Mouse (Mus musculus): ENCODE results near the gene Kat5.

Kat5 gene

GRCm38 (mm10) chr19:5629907-5630306, 19.9 kb upstream of the Kat5 start:
- DNase-seq (ENCODE audit: low spot score in 2 of 2): no peak

DNA sequence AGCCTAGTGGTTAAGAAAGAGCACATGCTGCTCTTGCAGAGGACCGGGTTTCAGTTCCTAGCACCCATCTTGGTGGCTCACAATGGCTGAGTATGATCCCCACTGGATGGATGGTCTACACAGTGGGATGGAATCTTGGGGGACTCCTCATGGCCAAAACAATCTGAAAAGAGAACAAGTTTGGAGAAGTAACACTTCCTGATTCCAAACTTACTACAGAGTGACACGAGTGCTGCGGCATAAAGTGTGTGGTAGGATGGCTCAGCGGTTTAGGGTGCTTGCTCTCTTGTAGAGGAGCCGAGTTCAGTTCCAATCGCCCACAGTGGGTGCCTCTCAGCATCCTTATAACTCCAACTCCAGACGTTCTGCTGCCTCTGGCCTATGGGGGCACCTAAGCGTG, 15.3 kb upstream of the Kat5 start:
- no peak for DNase-seq (ENCODE audit: low spot score in 2 of 2)

GRCm38 (mm10) chr19:5621884-5622283, 11.8 kb upstream of the Kat5 start:
- DNase-seq (ENCODE audit: low spot score in 2 of 2): no peak

GRCm38 (mm10) chr19:5620007-5620406, 10.0 kb upstream of the Kat5 start:
- DNase-seq (ENCODE audit: low spot score in 2 of 2): no peak

DNA sequence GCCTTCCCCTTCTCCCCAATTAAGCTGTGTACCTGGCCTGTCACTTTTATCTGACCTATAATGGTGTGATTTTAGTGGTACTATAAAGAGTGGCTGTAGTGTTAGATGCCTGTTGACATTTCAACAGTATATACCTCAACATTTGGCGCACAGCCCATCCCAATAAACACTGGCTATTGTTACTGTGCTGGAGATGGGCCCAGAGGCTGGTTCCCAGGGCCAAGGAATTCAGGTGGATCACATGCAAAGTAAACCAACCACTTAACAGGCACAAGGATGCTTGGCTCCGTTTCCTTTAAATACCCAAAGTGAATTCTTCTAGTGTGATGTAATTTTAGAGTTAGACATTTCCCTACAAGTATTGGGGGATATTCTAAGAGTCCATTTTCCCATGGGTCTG, 4.9 kb upstream of the Kat5 start:
- no peak for DNase-seq (ENCODE audit: low spot score in 2 of 2)

GRCm38 (mm10) chr19:5612762-5613411, 2.9 kb upstream of the Kat5 start:
- no peak for DNase-seq (ENCODE audit: low spot score in 2 of 2)

DNA sequence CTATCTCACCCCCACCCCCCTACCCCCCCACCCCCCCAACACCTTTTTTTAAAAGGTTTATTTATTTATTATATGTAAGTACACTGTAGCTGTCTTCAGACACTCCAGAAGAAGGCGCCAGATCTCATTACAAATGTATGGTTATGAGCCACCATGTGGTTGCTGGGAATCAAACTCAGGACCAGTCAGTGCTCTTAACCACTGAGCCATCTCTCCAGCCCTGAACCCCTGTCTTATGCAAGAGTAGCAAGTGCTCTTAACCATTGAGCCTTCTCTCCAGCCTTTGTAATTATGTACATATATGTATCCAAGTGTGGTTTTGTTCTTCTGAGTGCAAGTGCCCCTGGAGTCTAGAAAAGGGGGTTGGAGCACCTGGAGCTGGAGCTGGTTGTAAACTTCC, 1.9 kb upstream of the Kat5 start:
- no peak for DNase-seq (ENCODE audit: low spot score in 2 of 2)

- DNase-seq (ENCODE audit: low spot score in 2 of 2): no peak
These were observed 878 bp downstream of the Kat5 start for GRCm38 (mm10) chr19:5609171-5609546.

DNA sequence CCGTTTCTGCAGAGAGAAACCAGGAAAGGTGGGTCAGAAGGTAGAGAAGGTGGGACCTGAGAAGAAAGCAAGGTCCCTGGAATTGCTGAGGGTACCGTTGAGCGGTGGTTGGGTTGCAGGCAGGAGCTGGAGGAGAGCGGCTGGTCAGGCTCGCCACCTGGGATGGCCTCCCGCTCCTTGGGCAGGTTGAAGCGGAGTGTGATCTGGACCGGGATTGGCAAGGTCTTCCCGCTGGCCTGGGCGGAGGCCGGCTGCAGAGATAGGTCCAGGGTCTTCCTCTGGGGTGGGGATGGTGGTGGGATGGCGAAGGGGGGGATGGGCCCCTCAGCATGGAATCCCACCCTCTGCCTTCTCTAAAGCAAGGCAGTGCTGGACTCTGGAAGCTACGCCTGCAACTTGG, 1.3 kb downstream of the Kat5 start:
- DNase-seq (ENCODE audit: low spot score in 2 of 2): no peak

DNA sequence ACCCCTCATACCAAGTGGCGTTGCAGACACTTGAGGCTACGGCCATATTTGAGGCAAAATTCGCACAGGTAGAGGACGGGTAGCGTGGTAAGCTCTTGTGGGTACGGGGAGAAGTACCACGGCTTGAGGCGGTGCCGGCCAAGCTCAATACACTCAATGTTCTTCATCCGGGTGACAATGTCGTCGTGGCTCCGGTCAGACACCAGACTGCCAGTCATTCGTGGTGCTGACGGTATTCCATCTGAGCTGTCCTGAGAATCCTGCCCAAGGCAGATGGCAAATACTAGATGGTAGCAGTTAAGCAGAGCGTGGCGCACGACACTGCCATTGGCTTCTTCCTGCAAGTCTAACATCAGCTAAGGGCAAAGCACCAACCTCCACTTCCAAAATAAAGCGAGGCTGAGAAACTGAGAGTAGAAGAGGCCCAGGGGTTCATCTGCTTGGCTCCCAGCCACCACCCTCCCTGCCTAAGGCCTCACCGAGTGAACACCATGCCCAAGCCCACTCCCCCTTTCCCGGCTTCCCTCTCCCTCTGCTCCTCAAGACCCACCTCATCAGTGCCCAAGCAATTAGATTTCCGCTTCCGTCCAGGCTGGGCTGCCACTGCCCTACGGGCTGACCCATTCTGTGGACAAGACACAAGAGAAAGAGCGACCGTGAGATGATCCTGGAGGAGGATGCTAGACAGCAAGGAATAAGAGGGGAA, 2.2 kb downstream of the Kat5 start:
- no peak for DNase-seq (ENCODE audit: low spot score in 2 of 2)

- DNase-seq (ENCODE audit: low spot score in 2 of 2): no peak
These were observed 3.8 kb downstream of the Kat5 start for GRCm38 (mm10) chr19:5606196-5606595.

- no peak for DNase-seq (ENCODE audit: low spot score in 2 of 2)
These were observed 4.9 kb downstream of the Kat5 start for GRCm38 (mm10) chr19:5605126-5605525.

- no peak for DNase-seq (ENCODE audit: low spot score in 2 of 2)
These were observed 6.4 kb downstream of the Kat5 start for GRCm38 (mm10) chr19:5603664-5604063.

- DNase-seq (ENCODE audit: low spot score in 2 of 2): peak; percentile 44 to 66
These were observed 8.1 kb downstream of the Kat5 start, which contains the start of gene Rnaseh2c for GRCm38 (mm10) chr19:5601752-5602541. Gene Rnaseh2c, plus strand, starts transcription at chr19:5601873.

GRCm38 (mm10) chr19:5599224-5599623, 10.8 kb downstream of the Kat5 start:
- DNase-seq (ENCODE audit: low spot score in 2 of 2): no peak

DNA sequence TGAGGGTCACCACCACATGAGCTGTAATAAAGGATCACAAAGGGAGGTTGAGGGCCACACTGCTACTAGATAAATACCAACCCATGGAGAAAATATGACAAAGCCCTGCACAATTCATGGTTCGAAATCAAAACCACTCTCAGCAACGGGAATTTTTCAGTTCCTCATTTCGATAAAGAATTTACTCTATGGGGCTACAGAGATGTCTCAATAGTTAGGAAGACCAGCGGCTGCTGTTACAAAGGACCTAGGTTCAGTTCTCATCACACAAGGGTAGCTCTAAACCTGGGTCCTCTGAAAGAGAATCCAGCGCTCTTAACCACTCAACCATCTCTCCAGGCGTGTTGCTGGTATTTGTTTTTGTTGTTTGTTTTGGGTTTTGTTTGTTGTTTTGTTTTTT, 18.1 kb downstream of the Kat5 start:
- no peak for DNase-seq (ENCODE audit: low spot score in 2 of 2)

DNA sequence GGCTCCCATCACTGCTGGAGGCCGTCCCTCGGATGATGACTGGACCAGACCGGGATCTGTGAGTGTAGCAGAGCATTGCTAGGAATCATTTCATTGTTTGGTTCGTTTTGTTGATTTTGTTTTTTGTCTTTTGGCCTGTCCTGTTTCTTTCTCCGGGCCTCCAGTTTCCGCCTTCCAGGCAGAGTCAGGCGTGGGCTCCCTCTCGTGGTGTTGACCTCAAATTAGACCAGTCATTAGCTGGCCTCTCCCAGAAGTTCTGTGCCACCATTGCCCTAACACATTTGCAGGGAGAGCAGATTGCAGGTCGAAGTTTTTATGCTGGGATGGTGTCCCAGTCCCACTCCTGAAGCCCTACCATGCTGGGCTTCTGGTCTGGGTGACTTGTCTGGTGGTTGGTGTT, 20.9 kb downstream of the Kat5 start:
- DNase-seq (ENCODE audit: low spot score in 2 of 2): no peak

DNA sequence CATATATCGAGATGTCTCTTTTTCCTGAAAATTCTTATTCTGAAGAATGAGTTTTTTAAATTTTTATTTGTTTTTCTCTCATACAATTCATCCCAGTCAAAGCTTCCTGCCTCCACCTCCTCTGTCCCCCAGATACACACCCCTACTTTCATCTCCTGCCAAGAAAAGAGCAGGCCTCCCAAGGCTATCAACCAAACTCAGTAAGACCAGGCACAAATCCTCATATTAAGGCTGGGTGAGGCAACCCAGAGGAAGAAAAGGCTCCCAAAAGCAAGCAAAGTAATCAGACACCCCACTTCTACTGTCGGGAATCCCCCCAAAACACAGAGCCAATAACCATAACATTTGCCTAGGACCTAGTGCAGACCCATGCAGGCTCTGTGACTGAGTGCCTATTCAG, 28.0 kb downstream of the Kat5 start:
- no peak for DNase-seq (ENCODE audit: low spot score in 2 of 2)

DNA sequence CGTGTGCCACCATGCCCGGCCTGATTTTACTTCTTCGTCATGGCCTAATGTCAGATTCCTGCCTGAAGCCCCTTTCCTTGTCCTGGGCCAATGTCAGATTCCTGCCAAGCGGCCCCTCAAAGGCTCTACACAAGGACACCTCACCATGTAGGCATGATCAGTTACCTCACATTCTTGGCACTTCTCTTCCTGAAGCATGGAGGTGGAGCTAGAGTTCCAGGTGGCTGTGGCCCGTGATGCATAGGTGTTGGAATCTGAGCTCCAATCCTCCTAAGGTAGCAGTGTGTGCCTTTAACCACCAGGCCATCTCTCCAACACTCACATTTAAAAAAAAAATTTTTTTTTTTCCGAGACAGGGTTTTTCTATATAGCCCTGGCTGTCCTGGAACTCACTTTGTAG, 29.3 kb downstream of the Kat5 start:
- no peak for DNase-seq (ENCODE audit: low spot score in 2 of 2)

DNA sequence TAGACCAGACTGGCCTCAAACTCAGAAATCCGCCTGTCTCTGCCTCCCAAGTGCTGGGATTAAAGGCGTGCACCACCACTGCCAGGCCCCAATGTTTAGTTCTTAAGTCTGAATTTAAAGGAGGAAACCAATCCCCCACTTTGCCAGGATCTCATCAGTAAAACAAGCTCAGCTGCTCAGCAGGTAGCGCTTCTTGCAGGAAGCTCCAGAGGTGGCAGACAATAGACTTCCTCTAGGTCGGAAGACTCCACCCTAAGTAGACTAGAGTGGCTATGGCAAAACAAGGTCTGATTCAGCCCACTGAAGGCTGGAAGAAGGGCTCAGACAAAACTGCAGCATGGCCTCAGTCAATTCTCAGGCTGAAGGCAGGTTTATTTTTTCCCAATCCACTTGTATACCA, 30.1 kb downstream of the Kat5 start:
- no peak for DNase-seq (ENCODE audit: low spot score in 2 of 2)

- DNase-seq (ENCODE audit: low spot score in 2 of 2): no peak
These were observed 34.7 kb downstream of the Kat5 start for GRCm38 (mm10) chr19:5575336-5575735.

- DNase-seq (ENCODE audit: low spot score in 2 of 2): peak in 1 of 2 experiments; percentile 19
These were observed 37.5 kb downstream of the Kat5 start for GRCm38 (mm10) chr19:5572331-5573125.
